Mouse (Mus musculus) limb, embryonic 13.5 days (tissue): ENCODE results near the gene Tm9sf3. TPM values are rescaled to one million over a fixed set of nuclear protein-coding genes. Genes with fewer than 3 reads are reported as not detected.
"Not testable (repeated sequence)": the region's sequence is repeated elsewhere in the genome, so short reads cannot be mapped to it uniquely, and the experiment has no call there.

ENCODE experiments used
- ATAC-seq: fragments of 200-750 bp; cut with Nextera tagmentation; 2 replicates; pipeline ENCODE4 v1.8.0; 2017; ENCODE audit warnings: low read depth, moderate number of reproducible peaks, moderate TSS enrichment; ENCODE audit not compliant: low FRiP score
- H3K27ac ChIP-seq: fragments of 300-500 bp; sonication (generic); 2 replicates; pipeline ENCODE4 v1.5.1; 2015; ENCODE audit warnings: inconsistent platforms, mild to moderate bottlenecking, moderate library complexity
- H3K27me3 ChIP-seq: fragments of 300-500 bp; sonication (generic); 2 replicates; pipeline ENCODE4 v1.6.1; 2015; ENCODE audit warnings: mild to moderate bottlenecking, inconsistent platforms
- H3K36me3 ChIP-seq: fragments of 300-500 bp; sonication (generic); 2 replicates; pipeline ENCODE4 v1.6.1; 2015; ENCODE audit warnings: inconsistent platforms, mild to moderate bottlenecking, moderate library complexity
- H3K4me1 ChIP-seq: fragments of 300-500 bp; sonication (generic); 2 replicates; pipeline ENCODE4 v1.6.1; 2015; ENCODE audit warnings: inconsistent platforms
- H3K4me2 ChIP-seq: fragments of 300-500 bp; sonication (generic); replicated peaks from 2 replicates; pipeline ENCODE4 v1.6.1; 2015; ENCODE audit warnings: inconsistent platforms, mild to moderate bottlenecking, moderate library complexity
- H3K4me3 ChIP-seq: fragments of 300-500 bp; sonication (generic); 2 replicates; pipeline ENCODE4 v1.5.1; 2015; ENCODE audit warnings: moderate library complexity, mild to moderate bottlenecking, inconsistent platforms
- H3K9ac ChIP-seq: fragments of 300-500 bp; sonication (generic); 2 replicates; pipeline ENCODE4 v1.6.1; 2015; ENCODE audit warnings: mild to moderate bottlenecking, inconsistent platforms
- H3K9me3 ChIP-seq: fragments of 300-500 bp; sonication (generic); 2 replicates; pipeline ENCODE4 v1.6.1; 2016; ENCODE audit warnings: inconsistent platforms
- WGBS: fragments of 180-500 bp; shearing (Covaris S2); methylation state at CpG from one replicate; pipeline ENCODE4 v1.1.7; 2015; 5-methylcytosine and 5-hydroxymethylcytosine counted together
- polyA plus RNA-seq: library from polyadenylated mRNA; unstranded; fragments of >200 nt; fragmentation: Nextera tagmentation; extraction: Ambion mirVana; gene quantifications from 2 replicates; pipeline ENCODE4 v1.2.1, GENCODE M21; 2015

The Tm9sf3 gene
- polyA plus RNA-seq = 133 and 135 TPM in 2 replicates

DNA sequence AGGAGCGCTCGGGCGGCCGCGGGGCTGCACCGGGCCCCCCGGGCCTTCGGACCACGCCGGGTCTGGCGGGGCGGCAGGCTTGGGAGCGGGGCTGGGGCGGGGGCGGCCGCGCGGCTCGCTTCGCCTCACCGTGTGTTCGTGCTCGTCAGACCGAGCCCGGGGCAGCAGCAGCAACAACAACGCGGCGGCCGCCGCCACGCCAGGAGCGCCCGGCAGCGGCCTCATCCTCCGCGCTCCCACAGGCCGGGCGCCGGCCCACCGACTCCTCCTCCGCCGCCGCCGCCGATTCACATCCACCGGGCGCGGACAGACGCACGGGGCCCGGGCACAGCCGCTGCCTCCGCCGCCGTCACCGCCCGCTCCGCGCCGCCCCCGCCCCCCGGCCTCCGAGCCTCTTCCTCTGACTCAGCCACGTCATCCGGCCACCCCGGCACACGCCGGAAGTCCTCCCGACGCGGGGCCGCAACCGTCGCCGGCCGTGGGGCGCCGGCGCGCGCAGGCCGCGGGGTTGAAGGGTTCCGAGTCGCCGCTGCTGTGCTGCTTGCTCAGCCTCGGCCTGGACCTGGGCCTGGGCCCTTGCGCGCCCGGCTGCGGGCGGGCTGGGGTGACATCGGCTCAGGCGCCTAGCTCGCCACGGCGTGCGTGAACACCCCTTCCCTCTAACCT, at the start of gene Tm9sf3:
TSS of gene Tm9sf3 (minus strand) at position 368 of the 666 bp plus-strand sequence.
- H3K9ac ChIP-seq = peak within 1 kb of the TSS; percentile 95
- no peaks in the 10 kb centered on the region for H3K9me3 ChIP-seq
- peak within 1 kb of the TSS; percentile 90 for H3K4me3 ChIP-seq
- H3K4me1 ChIP-seq = peaks cover 43% of the 10 kb centered on the region
- WGBS = under 1% methylated on average over 70 of the region's 98 CpGs
- peaks cover 4% of the 10 kb centered on the region; the same call in 1 of the 2 replicates for H3K36me3 ChIP-seq
- peak within 1 kb of the TSS; percentile 79 for H3K4me2 ChIP-seq
- no peaks in the 10 kb centered on the region for H3K27me3 ChIP-seq
- peak within 1 kb of the TSS; percentile 98 for H3K27ac ChIP-seq
- ATAC-seq = peak; percentile 92

DNA sequence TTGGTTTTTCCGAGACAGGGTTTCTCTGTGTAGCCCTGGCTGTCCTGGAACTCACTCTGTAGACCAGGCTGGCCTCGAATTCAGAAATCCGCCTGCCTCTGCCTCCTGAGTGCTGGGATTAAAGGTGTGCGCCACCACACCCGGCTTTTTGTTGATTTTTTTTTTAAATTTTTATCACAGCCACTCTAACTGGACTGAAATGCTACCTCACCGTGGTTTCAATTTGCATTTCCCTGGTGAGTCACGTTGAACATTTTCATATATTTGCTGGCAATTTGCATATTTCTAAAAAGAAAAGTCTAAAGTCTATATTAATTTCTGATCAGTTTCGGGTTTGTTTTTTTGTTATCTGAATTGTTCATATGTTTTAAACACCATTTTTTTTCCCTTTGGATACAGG, 48.8 kb upstream of the Tm9sf3 start:
- peaks cover 24% of the 10 kb centered on the region for H3K27me3 ChIP-seq
- ATAC-seq, H3K9me3 ChIP-seq, H3K4me2 ChIP-seq, H3K27ac ChIP-seq, H3K4me3 ChIP-seq, H3K36me3 ChIP-seq, H3K9ac ChIP-seq: not testable (repeated sequence)
- 86% methylated on average over 8 of the region's 8 CpGs for WGBS
- peaks cover 19% of the 10 kb centered on the region for H3K4me1 ChIP-seq

DNA sequence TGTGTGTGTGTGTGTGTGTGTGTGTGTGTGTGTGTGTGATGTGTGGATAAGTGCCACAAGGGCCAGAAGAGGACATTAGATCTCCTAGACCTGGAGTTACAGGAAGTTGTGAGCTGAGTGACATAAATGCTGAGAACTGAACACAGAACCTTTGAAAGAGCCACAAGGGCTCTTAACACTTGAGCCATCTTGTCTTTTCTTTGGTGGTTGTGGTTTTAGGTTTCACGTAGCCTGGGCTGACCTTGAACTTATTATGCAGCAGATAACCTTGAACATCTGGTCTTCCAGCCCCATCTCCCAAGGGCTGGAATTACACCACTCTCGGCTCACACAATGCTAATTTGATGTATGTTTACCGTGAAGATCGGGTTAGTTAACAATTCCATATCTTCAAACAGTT, 48.2 kb upstream of the Tm9sf3 start:
- H3K4me3 ChIP-seq = no peak overlapping the region
- peaks cover 19% of the 10 kb centered on the region for H3K4me1 ChIP-seq
- 77% methylated on average over 4 of the region's 4 CpGs for WGBS
- H3K4me2 ChIP-seq = no peak overlapping the region
- no peak for ATAC-seq
- H3K27me3 ChIP-seq = peaks cover 23% of the 10 kb centered on the region
- no peak overlapping the region for H3K27ac ChIP-seq
- no peaks in the 10 kb centered on the region for H3K36me3 ChIP-seq
- H3K9ac ChIP-seq = no peak overlapping the region
- H3K9me3 ChIP-seq = no peaks in the 10 kb centered on the region

DNA sequence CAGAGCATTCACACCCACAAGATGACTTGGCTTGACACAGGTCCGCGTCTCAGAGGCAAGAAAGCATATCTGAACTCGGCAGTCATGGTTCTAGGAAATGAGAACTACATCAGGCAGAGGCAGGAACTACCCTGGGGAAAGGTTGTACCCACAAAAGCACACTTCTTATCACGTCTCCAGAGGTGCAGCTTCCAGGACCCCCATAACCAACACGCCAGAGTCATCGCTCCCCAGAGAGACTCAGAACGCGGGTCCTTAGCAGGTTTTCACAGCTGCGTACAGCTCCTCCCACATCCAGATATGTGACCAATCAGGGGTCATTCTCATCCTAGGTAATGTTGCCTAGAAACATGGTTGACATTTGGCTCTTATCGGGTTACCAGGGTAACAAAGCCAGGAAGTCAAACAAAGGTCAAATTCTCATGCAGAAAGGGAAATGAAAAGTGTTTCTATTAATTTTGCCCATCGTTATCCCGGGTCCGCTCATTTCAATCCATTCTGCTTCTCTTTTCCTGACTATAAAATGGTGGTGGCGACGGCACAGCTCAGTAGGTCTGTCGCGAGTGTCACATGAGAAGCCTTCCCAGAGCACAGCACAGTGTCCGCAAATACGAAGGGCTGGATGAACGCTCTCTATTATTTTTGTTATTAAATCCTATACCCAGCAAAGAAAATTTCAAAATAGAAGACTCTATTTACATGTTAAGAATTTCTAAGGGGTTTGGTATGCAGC, 47.3 kb upstream of the Tm9sf3 start:
- 23% methylated on average over 20 of the region's 20 CpGs for WGBS
- Histone ChIP-seq H3K27ac (no peak overlapping the region), H3K9me3 (no peaks in the 10 kb centered on the region), H3K27me3 (peaks cover 19% of the 10 kb centered on the region), H3K36me3 (no peaks in the 10 kb centered on the region), H3K9ac (no peak overlapping the region), H3K4me3 (peak overlapping the region; percentile 29), H3K4me1 (peaks cover 19% of the 10 kb centered on the region), H3K4me2 (peak overlapping the region; percentile 67)
- peak; percentile 48; the same call in 1 of the 2 replicates for ATAC-seq

DNA sequence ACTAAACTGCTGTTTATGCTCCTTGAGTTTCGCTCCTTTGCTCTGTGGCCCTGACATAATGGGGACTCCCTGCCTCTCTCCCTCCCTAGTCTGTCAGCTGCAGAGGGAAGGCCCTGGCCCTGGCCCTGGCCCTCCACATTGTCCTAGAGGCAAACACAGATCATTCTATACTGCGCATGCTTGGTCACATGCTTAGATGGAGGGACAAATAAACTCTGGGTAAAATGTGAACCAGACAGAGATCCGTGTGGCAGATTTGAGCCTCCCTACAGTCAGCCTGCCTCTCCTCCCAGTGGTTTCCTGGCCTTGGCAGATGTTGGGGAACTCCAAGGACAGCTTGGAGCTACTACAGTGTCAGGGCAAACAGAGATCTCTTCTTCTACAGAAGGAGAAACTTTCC, 40.1 kb upstream of the Tm9sf3 start:
- H3K27me3 ChIP-seq = peaks cover 56% of the 10 kb centered on the region
- no peak overlapping the region for H3K27ac ChIP-seq

DNA sequence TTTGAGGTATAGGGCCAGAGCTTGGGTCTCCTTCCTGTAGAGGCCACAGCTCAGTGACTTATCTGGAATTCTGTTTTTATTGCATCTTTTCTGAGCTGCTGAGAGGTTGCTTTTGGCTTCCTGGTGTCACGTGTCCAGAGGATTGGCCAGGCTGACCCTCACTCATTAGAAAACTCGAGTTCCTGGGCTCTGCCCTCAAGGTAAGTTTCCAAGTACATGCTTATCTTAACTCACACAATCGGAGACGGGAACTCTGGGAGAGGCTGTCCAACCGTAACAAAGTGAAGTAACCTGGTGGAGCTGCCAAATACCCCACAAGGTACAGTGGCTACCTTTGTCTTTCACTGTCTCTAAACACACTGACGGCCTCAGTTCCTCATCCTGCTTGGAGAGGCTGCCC, 39.6 kb upstream of the Tm9sf3 start:
- peaks cover 60% of the 10 kb centered on the region for H3K27me3 ChIP-seq

More for the DNA sequence above, 40.1 kb upstream of the Tm9sf3 start:
- Histone ChIP-seq H3K9ac (no peak overlapping the region), H3K36me3 (no peaks in the 10 kb centered on the region), H3K4me1 (peaks cover 27% of the 10 kb centered on the region; the same call in 1 of the 2 replicates), H3K4me2 (no peak overlapping the region), H3K9me3 (no peaks in the 10 kb centered on the region), H3K4me3 (no peak overlapping the region)
- no peak for ATAC-seq
- 58% methylated on average over 3 of the region's 3 CpGs for WGBS

DNA sequence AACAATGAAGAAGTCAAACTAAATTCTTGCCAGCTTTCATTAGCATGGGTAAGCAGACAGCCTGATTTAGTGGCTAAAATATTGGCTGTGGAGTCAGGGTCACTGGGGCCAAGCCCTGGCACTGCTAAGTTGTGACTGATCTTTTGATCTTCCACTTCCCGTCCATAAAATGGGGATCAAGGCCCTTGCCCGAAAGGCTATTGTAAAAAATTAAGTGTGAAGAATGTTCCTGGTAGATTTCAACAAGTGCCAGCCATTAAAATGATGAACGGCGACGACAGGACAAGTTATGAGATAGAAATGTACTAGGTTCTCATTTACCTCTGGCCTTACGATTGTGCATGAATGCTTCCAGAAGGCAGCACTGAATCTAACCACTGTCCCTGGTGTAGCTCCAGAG, 38.1 kb upstream of the Tm9sf3 start:
- Histone ChIP-seq H3K36me3 (no peaks in the 10 kb centered on the region), H3K4me3 (no peak overlapping the region), H3K27me3 (peaks cover 68% of the 10 kb centered on the region), H3K9ac (no peak overlapping the region), H3K4me1 (peaks cover 27% of the 10 kb centered on the region; the same call in 1 of the 2 replicates), H3K9me3 (no peaks in the 10 kb centered on the region), H3K27ac (no peak overlapping the region), H3K4me2 (no peak overlapping the region)
- WGBS = 8% methylated on average over 6 of the region's 6 CpGs
- no peak for ATAC-seq

More for the DNA sequence above, 39.6 kb upstream of the Tm9sf3 start:
- no peak overlapping the region for H3K4me3 ChIP-seq
- no peaks in the 10 kb centered on the region for H3K36me3 ChIP-seq
- no peak overlapping the region for H3K27ac ChIP-seq
- peaks cover 27% of the 10 kb centered on the region; the same call in 1 of the 2 replicates for H3K4me1 ChIP-seq
- 39% methylated on average over 6 of the region's 6 CpGs for WGBS
- no peak overlapping the region for H3K9ac ChIP-seq
- ATAC-seq = no peak
- H3K4me2 ChIP-seq = no peak overlapping the region
- no peaks in the 10 kb centered on the region for H3K9me3 ChIP-seq

DNA sequence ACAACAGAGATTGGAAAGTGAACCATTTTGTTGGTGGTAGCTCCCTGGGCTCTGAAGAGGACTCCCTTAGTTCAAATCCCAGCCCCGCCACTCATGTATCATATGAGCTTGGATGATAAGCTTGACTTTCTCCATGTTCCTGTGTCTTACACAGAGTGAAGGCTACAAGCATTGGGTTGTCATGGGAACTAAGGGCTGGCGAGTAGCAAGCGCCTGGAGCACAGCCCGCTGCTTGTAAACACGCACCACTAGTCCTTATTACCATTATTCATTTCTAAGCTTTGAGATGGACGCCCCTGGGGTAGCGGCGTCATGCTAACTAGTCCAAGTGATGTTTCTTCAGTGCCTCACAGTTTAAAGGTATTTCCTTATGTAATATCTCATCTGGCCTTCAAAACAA, 35.6 kb upstream of the Tm9sf3 start:
- Histone ChIP-seq H3K27ac (no peak overlapping the region), H3K4me3 (no peak overlapping the region), H3K27me3 (peaks cover 61% of the 10 kb centered on the region), H3K4me1 (peaks cover 27% of the 10 kb centered on the region; the same call in 1 of the 2 replicates), H3K4me2 (no peak overlapping the region), H3K36me3 (no peaks in the 10 kb centered on the region), H3K9ac (no peak overlapping the region), H3K9me3 (no peaks in the 10 kb centered on the region)
- 81% methylated on average over 8 of the region's 8 CpGs for whole genome bisulfite sequencing
- ATAC-seq = no peak

DNA sequence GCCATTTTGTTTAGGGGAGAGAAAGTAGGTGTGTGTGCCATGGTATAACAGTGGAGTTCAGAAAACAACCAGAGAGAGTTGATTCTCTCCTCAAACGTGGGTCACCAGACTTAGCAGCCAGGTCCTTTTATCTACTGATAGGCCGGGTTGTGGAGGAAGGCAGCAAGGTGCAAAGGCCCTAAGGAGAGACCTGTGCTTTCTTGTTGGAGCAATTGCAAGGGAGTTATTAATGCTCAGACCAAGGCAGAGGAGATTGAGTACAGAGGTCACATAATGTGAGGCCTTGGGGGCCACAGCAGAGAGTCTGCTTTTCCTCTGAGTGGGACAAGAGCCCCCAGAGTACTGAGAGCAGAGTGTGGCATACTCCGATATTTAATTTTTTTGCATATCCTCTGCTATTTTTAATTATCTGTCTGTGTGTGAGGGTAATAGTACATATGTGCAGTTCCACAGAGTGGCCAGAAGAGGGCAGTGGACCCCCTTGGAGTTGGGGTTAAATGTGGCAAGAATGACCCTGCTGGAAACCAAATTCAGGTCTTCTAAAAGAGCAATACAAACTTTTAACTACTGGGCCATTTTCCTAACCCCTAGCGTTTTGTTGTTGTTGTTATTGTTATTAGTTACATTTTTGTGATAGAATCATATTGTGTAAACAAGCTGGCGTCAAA, 27.3 kb upstream of the Tm9sf3 start:
- Histone ChIP-seq H3K27ac (no peak overlapping the region), H3K4me1 (no peaks in the 10 kb centered on the region), H3K9ac (no peak overlapping the region), H3K4me3 (no peak overlapping the region), H3K36me3 (no peaks in the 10 kb centered on the region), H3K27me3 (peaks cover 14% of the 10 kb centered on the region), H3K9me3 (no peaks in the 10 kb centered on the region), H3K4me2 (no peak overlapping the region)
- ATAC-seq = no peak
- 58% methylated on average over 5 of the region's 5 CpGs for WGBS

DNA sequence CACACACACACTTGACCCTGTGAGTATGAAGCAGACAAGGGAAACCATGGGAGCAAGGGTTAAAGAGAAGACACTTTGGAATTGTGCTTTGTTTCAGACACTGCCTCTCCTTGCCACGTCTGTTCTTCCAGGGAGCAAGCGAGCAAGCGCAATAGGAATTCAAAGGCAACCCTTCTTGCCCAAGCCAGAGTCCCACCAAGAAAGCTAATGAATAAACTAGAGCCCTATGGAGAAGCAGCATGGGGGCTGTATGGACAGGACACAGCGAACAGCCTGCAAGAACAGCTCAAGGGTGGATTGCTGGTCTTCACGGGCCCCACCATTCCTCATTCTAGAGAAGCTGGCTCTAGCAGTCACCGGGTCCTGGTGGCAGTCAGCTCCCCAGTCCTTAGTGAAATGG, 24.8 kb upstream of the Tm9sf3 start:
- Histone ChIP-seq H3K9ac (no peak overlapping the region), H3K27ac (no peak overlapping the region), H3K9me3 (no peaks in the 10 kb centered on the region), H3K27me3 (peaks cover 18% of the 10 kb centered on the region), H3K36me3 (no peaks in the 10 kb centered on the region), H3K4me2 (no peak overlapping the region), H3K4me3 (no peak overlapping the region), H3K4me1 (peaks cover 8% of the 10 kb centered on the region; the same call in 1 of the 2 replicates)
- 76% methylated on average over 6 of the region's 6 CpGs for WGBS
- ATAC-seq = no peak

DNA sequence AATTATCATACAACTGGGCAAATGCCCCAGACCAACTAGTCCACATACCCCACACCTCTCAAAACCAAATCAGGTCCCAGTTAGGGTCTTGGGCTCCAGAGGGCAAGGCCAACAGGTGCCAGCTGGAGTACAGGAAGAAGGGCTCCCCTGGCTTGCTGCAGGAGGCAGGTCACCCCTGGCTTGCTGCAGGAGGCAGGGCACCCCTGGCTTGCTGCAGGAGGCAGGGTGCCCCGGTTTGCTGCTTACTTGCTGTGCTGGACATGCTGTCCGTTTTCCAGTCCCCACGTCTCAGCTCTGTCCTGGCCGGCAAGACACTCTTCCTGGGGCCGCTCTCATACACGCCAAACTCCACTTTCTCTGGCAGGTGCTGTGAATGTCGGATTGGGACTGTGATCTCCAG, 23.4 kb upstream of the Tm9sf3 start:
- ATAC-seq = no peak
- Histone ChIP-seq H3K9ac (no peak overlapping the region), H3K36me3 (no peaks in the 10 kb centered on the region), H3K27me3 (peaks cover 16% of the 10 kb centered on the region), H3K27ac (no peak overlapping the region), H3K4me3 (no peak overlapping the region), H3K9me3 (no peaks in the 10 kb centered on the region), H3K4me2 (no peak overlapping the region), H3K4me1 (peaks cover 12% of the 10 kb centered on the region; the same call in 1 of the 2 replicates)
- WGBS = 83% methylated on average over 7 of the region's 7 CpGs

DNA sequence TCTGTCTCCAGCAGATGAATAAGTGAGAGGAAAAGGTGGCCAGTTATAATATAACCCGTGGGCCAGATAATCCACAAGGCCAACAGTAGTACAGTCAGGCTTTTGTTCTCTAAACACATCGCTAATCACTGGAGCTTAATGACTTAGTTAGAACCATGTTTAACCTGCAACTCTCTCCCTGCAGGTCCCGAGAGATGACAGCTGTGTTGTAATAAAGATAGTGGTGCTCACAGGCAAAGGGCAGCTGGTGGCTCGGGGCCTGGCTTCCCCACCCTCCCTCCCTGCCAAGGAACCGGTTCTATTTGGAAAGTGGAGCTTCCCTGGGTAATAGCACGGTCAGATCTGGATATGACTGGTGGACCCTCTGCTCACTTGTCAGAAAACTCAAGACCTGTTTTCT, 20.7 kb upstream of the Tm9sf3 start:
- H3K9me3 ChIP-seq = no peaks in the 10 kb centered on the region
- H3K4me2 ChIP-seq = no peak overlapping the region
- no peaks in the 10 kb centered on the region for H3K36me3 ChIP-seq
- H3K4me3 ChIP-seq = no peak overlapping the region
- H3K27me3 ChIP-seq = peaks cover 18% of the 10 kb centered on the region
- no peak overlapping the region for H3K9ac ChIP-seq
- no peak for ATAC-seq
- H3K4me1 ChIP-seq = peaks cover 12% of the 10 kb centered on the region; the same call in 1 of the 2 replicates
- H3K27ac ChIP-seq = no peak overlapping the region
- 30% methylated on average over 6 of the region's 6 CpGs for WGBS
